Mouse (Mus musculus): Measurements from ENCODE around the gene Ruvbl2. TPM values are rescaled to one million over a fixed set of nuclear protein-coding genes. Genes with fewer than 3 reads are reported as not detected.

Ruvbl2 gene
- total and polyA plus RNA-seq, 2 experiments from 2014 or later: 90.8 to 129 TPM

DNA sequence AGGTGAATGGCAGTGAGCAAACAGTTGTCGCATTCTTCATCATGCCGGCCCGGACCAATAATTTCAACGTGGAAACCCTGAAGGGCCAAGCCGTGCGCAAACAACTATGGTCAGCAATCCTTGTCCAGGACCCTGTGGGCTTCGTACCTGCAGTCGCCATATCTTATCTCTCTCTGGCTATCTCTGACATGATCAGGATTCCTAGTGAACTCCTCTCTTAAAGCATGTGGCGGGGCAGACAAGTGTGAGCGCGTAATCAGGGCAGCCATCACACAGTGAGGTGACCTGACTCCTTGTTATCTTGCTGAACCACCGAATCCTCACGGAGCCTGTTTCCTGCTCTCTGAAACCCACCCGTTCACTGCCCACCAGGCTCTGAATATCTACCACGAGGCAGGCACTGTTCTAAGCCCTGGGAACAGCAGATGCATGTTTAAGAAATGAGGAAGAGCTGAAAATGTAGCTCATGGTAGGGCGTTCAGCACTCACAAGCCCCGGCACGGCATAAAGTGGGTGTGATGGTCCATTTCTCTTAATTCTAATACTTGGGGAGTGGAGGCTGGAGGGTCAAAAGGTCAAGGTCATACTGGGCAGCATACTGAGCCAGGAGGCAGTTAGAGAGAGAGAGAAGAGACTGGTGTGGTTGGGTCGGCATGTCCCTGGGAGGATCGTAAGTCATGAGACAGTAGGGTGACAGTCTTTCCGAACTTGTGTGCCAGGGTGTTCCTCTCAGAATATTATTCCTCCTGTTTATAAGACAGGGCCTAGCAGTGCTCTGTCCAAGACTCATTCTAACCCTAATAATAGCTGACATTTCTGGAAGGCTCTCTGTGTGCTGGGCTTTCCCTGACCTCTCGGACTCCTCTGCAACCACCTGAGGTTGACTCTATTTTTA, 5.9 kb upstream of the Ruvbl2 start:
- H3K27me3 ChIP-seq (ENCODE audit: insufficient read depth, low read length): no peaks in the 10 kb centered on the region
- H3K36me3 ChIP-seq (ENCODE audit: insufficient read depth, low read length): peaks cover 32% of the 10 kb centered on the region
- H3K9me3 ChIP-seq (ENCODE audit: low read length): no peaks in the 10 kb centered on the region
- 92% methylated on average over 22 of the region's 22 CpGs for WGBS
- H3K4me1 ChIP-seq (ENCODE audit: insufficient read depth, low read length): no peaks in the 10 kb centered on the region
- no peak overlapping the region for H3K27ac ChIP-seq (ENCODE audit: low read depth, low read length)
- no peak overlapping the region for H3K4me3 ChIP-seq (ENCODE audit: low read depth, low read length)
- no peak for TF ChIP-seq CTCF (IDR thresholded peaks at IDR 0.05)
- no peak overlapping the region for H3K9ac ChIP-seq (replicated peaks; ENCODE audit: low read length, poor library complexity, severe bottlenecking)
- no peak overlapping the region for H3K4me2 ChIP-seq (ENCODE audit: low read depth, low read length, poor library complexity, severe bottlenecking)
- no peak for DNase-seq (ENCODE audit: low spot score)
- ATAC-seq (ENCODE audit: low FRiP score): no peak

DNA sequence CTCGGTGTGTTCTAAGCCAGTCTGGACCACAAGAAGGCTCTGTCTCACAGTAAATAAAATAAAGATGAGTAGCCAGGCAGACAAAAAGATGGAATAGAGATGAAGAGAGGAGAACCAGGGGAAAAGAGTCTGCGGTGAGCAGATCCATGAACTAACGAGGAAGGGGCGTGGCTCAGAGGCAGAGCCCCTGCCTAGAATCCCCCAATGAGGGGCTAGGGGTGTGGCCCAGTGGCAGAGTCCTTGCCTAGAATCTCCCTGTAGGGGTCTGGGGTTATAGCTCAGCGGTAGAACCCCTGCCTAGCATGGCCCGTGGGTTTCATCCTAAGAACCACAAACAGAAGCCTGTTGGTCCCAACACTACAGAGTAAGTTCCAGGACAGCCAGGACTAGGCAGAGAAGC, 850 bp downstream of the Ruvbl2 start:
- Histone ChIP-seq H3K4me2 (ENCODE audit: low read depth, low read length, poor library complexity, severe bottlenecking) (no peak overlapping the region), H3K9me3 (ENCODE audit: low read length) (no peaks in the 10 kb centered on the region), H3K4me3 (ENCODE audit: low read depth, low read length) (no peak overlapping the region), H3K36me3 (ENCODE audit: insufficient read depth, low read length) (peaks cover 11% of the 10 kb centered on the region; the same call in 1 of the 2 replicates), H3K27ac (ENCODE audit: low read depth, low read length) (no peak overlapping the region), H3K27me3 (ENCODE audit: insufficient read depth, low read length) (no peaks in the 10 kb centered on the region), H3K4me1 (ENCODE audit: insufficient read depth, low read length) (peaks cover 15% of the 10 kb centered on the region; the same call in 1 of the 2 replicates), H3K9ac (replicated peaks; ENCODE audit: low read length, poor library complexity, severe bottlenecking) (0 out of 2 replicates have a peak overlapping the region, but pooled peaks have one; percentile 19)
- DNase-seq (ENCODE audit: low spot score) (no peak), ATAC-seq (ENCODE audit: low FRiP score) (no peak)
- WGBS: 24% methylated on average over 6 of the region's 6 CpGs
- no peak for TF ChIP-seq CTCF (IDR thresholded peaks at IDR 0.05)

DNA sequence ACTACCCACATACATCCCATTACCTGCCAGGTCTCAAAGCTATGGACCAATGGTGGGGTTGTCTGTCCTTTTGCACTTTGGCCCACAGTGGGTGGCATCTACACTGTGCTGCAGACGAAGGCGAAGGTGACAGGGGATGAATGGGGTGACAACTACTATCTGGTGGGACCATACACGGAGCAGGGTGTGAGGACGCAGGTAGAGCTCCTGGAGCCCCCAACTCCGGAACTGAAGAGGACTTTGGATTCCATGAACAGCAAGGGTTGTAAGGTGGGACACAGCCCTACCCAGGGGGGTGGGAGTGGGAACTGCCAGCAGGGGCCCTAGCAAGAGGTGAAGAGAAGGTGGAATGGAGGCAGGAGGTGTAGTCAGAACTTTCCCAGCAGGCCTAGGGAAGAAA, 1.5 kb downstream of the Ruvbl2 start:
- H3K4me1 ChIP-seq (ENCODE audit: insufficient read depth, low read length): peaks cover 15% of the 10 kb centered on the region; the same call in 1 of the 2 replicates
- H3K27ac ChIP-seq (ENCODE audit: low read depth, low read length): no peak overlapping the region
- no peaks in the 10 kb centered on the region for H3K9me3 ChIP-seq (ENCODE audit: low read length)
- no peak for TF ChIP-seq CTCF (IDR thresholded peaks at IDR 0.05)
- no peaks in the 10 kb centered on the region for H3K27me3 ChIP-seq (ENCODE audit: insufficient read depth, low read length)
- H3K4me3 ChIP-seq (ENCODE audit: low read depth, low read length): no peak overlapping the region
- ATAC-seq (ENCODE audit: low FRiP score) (no peak), DNase-seq (ENCODE audit: low spot score) (no peak)
- H3K9ac ChIP-seq (replicated peaks; ENCODE audit: low read length, poor library complexity, severe bottlenecking): 0 out of 2 replicates have a peak overlapping the region, but pooled peaks have one; percentile 19
- WGBS: 97% methylated on average over 5 of the region's 5 CpGs
- peaks cover 15% of the 10 kb centered on the region; the same call in 1 of the 2 replicates for H3K36me3 ChIP-seq (ENCODE audit: insufficient read depth, low read length)
- no peak overlapping the region for H3K4me2 ChIP-seq (ENCODE audit: low read depth, low read length, poor library complexity, severe bottlenecking)

DNA sequence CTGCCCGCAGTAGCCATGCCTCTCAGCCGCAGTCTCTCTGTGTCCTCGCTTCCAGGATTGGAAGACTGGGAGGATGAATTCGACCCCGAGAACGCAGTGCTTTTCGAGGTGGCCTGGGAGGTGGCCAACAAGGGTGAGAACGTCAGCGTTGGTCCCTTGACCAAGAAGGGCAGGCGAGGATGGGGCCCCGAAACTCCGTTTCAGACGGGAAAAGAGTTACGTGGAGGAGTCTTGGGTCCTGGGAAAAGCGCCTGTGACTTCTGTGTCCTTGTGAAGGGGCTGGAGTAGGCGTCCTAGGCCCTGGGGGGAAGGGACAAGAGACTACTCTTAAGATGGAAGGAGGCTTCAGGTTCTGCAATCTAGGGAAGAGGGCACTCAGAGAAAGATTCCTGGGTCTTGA, 2.9 kb downstream of the Ruvbl2 start:
- no peaks in the 10 kb centered on the region for H3K27me3 ChIP-seq (ENCODE audit: insufficient read depth, low read length)
- H3K9me3 ChIP-seq (ENCODE audit: low read length): no peaks in the 10 kb centered on the region
- peak overlapping the region; percentile 55 for H3K27ac ChIP-seq (ENCODE audit: low read depth, low read length)
- WGBS: 2% methylated on average over 16 of the region's 16 CpGs
- peaks cover 15% of the 10 kb centered on the region; the same call in 1 of the 2 replicates for H3K4me1 ChIP-seq (ENCODE audit: insufficient read depth, low read length)
- H3K9ac ChIP-seq (replicated peaks; ENCODE audit: low read length, poor library complexity, severe bottlenecking): peak overlapping the region; percentile 50
- DNase-seq (ENCODE audit: low spot score) (peak; percentile 31), ATAC-seq (ENCODE audit: low FRiP score) (no peak)
- peaks cover 18% of the 10 kb centered on the region for H3K36me3 ChIP-seq (ENCODE audit: insufficient read depth, low read length)
- peak overlapping the region; percentile 88 for H3K4me2 ChIP-seq (ENCODE audit: low read depth, low read length, poor library complexity, severe bottlenecking)
- TF ChIP-seq CTCF (IDR thresholded peaks at IDR 0.05): no peak
- peak overlapping the region; percentile 67 for H3K4me3 ChIP-seq (ENCODE audit: low read depth, low read length)

DNA sequence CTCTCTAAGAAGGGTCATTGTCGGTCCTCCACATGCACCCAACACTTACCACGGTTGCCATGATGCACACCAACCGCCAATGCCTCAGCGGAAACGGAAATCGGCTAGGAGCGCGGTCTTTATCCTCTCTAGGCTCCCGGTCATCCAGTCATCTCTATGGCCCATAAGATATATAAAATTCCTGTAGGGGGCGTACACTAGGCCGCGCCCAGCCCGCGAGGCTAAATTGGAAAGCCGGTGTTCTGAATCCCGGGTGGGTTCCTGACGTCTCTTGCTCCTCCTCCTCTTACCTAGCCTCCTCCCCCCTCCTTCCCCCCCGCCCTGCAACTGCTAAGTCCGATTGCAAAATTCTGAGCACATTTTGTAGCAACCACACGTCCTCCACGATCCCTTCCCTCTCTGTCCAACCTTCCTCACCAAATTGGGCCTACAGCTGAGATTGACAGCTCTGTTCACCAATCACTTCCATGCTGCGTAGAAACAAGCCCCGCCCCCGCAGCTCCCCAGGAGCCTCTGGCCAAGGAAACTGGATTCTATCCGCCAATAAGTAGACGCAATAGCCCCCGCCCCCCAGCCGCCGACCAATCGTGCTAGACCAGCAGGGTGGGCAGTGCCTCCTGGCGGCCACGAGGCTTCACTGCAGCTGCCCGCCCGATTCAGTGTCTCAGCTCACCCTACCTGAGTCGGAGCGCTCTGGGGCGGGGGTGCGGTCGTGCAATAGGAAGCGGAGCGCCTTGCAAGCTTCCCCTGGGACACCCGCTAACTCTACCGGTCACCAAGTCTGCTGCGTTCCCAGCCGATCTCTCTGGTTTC, 3.5 kb downstream of the Ruvbl2 start, which contains the start of gene Gys1:
Gene Gys1, plus strand, starts transcription at position 642 of the 813 bp plus-strand sequence.
- Histone ChIP-seq H3K27ac (ENCODE audit: low read depth, low read length) (peak within 1 kb of the TSS; percentile 65), H3K36me3 (ENCODE audit: insufficient read depth, low read length) (peaks cover 22% of the 10 kb centered on the region), H3K9me3 (ENCODE audit: low read length) (no peaks in the 10 kb centered on the region), H3K9ac (replicated peaks; ENCODE audit: low read length, poor library complexity, severe bottlenecking) (peak within 1 kb of the TSS; percentile 66), H3K4me1 (ENCODE audit: insufficient read depth, low read length) (peaks cover 15% of the 10 kb centered on the region; the same call in 1 of the 2 replicates), H3K4me3 (ENCODE audit: low read depth, low read length) (peak within 1 kb of the TSS; percentile 67), H3K4me2 (ENCODE audit: low read depth, low read length, poor library complexity, severe bottlenecking) (peak within 1 kb of the TSS; percentile 95), H3K27me3 (ENCODE audit: insufficient read depth, low read length) (no peaks in the 10 kb centered on the region)
- peak; percentile 98 for TF ChIP-seq CTCF (IDR thresholded peaks at IDR 0.05)
- ATAC-seq (ENCODE audit: low FRiP score) (peak; percentile 96), DNase-seq (ENCODE audit: low spot score) (peak; percentile 100)
- WGBS: under 1% methylated on average over 45 of the region's 45 CpGs
